Mouse (Mus musculus): ENCODE measurements around the gene Add2. TPM values are rescaled to one million over a fixed set of nuclear protein-coding genes. Genes with fewer than 3 reads are reported as not detected.

Add2 gene
- polyA plus RNA-seq, 1 experiment, result 1.5 TPM

DNA sequence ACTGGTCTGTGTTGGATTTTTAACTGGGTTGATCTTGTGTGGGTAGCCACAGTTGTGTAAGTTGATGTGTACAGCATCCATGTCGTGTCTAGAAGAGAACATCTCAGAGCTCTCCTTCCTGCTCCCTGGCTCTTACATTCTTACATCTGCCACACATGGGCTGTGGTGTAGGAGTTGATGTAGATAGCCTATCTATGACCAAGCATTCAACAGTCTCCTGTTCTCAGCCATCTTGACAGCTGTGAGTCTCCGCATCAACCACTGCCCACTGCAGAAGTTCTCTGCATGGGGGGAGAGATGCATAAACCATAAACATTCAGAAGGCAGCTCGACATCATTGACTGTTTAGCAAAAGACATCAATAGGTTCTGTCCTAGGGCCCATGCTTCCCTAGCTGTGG lies 41.4 kb downstream of the Add2 start:
- DNase-seq, result no peak
- no peak for TF ChIP-seq POLR2A (IDR thresholded peaks at IDR 0.05; ENCODE audit: low read depth, low read length)
- no peak for TF ChIP-seq CTCF (conservative IDR thresholded peaks at IDR 0.05; ENCODE audit: insufficient read depth, insufficient read length, low read depth, low read length)
- no peaks in the 10 kb centered on the region for H3K36me3 ChIP-seq (ENCODE audit: control insufficient read depth, insufficient read depth, low read length)
- no peaks in the 10 kb centered on the region for H3K27me3 ChIP-seq (replicated peaks; ENCODE audit: control insufficient read depth, insufficient read depth, low read length)
- no peaks in the 10 kb centered on the region for H3K4me1 ChIP-seq (ENCODE audit: control insufficient read depth, insufficient read depth, low read length)
- no peak overlapping the region for H3K27ac ChIP-seq (ENCODE audit: insufficient read depth, low read depth, low read length)
- H3K4me3 ChIP-seq (ENCODE audit: insufficient read depth, low read depth, low read length), result no peak overlapping the region
- whole genome bisulfite sequencing, result 92% methylated on average over 3 of the region's 3 CpGs

DNA sequence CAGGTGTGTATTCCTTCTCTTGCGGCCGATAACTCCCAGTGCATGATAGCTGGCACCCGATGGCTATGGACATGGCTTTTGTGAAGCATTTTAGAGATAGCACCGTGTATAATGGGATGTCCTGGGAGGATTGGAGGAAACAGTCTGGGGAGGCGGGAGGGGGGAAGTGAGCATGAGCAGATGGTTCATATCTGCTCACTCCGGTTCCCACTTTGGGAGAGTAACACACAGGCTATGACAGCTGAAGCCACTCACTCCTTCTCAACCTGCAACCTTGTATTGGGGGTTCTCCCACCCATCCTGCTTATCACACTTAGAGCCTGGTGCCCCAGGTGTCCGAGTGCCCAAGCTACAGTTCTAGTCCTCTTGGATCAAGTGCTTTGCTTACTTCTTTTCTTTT lies 41.8 kb downstream of the Add2 start:
- no peaks in the 10 kb centered on the region for H3K27me3 ChIP-seq (replicated peaks; ENCODE audit: control insufficient read depth, insufficient read depth, low read length)
- H3K4me1 ChIP-seq (ENCODE audit: control insufficient read depth, insufficient read depth, low read length), result no peaks in the 10 kb centered on the region
- TF ChIP-seq CTCF (conservative IDR thresholded peaks at IDR 0.05; ENCODE audit: insufficient read depth, insufficient read length, low read depth, low read length), result no peak
- TF ChIP-seq POLR2A (IDR thresholded peaks at IDR 0.05; ENCODE audit: low read depth, low read length), result no peak
- H3K36me3 ChIP-seq (ENCODE audit: control insufficient read depth, insufficient read depth, low read length), result no peaks in the 10 kb centered on the region
- DNase-seq, result no peak
- WGBS, result 80% methylated on average over 7 of the region's 7 CpGs
- H3K4me3 ChIP-seq (ENCODE audit: insufficient read depth, low read depth, low read length), result no peak overlapping the region
- no peak overlapping the region for H3K27ac ChIP-seq (ENCODE audit: insufficient read depth, low read depth, low read length)

DNA sequence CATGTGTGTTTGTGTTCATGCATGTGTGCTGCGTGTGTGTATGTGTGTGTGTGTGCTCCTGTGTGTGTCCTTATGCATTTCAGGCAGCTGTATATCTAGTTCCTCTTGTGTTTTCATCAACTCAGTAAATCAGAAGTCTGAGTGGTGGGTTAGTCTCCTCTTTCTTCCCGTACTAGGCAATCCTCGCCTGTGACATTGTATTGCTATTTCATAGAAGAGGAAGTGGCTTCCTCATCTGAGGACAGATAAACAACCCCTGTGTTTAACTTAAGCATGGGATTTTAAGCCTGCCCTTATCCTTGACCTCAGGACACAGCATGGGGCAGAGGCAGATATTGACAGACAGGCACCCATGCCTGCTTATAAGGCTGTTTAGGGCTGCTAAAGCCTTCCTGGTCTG lies 45.4 kb downstream of the Add2 start:
- TF ChIP-seq CTCF (conservative IDR thresholded peaks at IDR 0.05; ENCODE audit: insufficient read depth, insufficient read length, low read depth, low read length), result no peak
- TF ChIP-seq POLR2A (IDR thresholded peaks at IDR 0.05; ENCODE audit: low read depth, low read length), result no peak
- Histone ChIP-seq H3K27me3 (replicated peaks; ENCODE audit: control insufficient read depth, insufficient read depth, low read length) (no peaks in the 10 kb centered on the region), H3K4me1 (ENCODE audit: control insufficient read depth, insufficient read depth, low read length) (no peaks in the 10 kb centered on the region), H3K4me3 (ENCODE audit: insufficient read depth, low read depth, low read length) (no peak overlapping the region), H3K27ac (ENCODE audit: insufficient read depth, low read depth, low read length) (no peak overlapping the region), H3K36me3 (ENCODE audit: control insufficient read depth, insufficient read depth, low read length) (no peaks in the 10 kb centered on the region)
- no peak for DNase-seq
- 81% methylated on average over 3 of the region's 3 CpGs for WGBS

DNA sequence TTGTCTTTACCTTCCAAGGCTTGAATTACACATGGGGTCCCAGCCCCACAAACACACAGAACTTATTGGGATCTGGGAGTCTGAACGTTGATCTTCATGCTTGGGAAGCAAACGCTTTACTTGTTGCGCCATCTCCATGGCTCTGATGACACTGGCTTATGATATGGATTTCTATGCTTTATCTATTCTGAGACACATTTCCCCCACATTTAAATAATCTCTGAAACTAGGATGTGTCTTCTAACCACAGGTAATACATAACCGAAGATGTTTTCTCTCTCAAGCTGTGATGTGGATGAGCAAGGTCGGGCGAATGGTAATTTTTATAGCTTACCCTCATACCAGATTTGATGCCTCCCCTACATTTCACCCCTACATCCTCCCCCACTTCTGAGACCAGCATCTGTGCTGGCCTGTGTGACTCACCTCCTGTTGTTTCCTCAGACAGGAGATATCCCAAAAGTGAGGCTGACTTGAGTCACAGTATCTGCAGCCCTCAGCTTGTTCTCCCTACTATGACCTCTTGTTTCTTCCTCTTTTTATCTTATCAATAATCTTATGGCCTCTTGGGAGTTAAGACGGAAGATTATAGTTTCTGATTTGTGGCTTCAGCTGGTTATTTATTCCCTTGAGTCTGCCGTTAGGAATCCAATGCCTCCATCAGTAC lies 46.2 kb downstream of the Add2 start:
- Histone ChIP-seq H3K36me3 (ENCODE audit: control insufficient read depth, insufficient read depth, low read length) (no peaks in the 10 kb centered on the region), H3K4me3 (ENCODE audit: insufficient read depth, low read depth, low read length) (no peak overlapping the region), H3K4me1 (ENCODE audit: control insufficient read depth, insufficient read depth, low read length) (no peaks in the 10 kb centered on the region), H3K27ac (ENCODE audit: insufficient read depth, low read depth, low read length) (no peak overlapping the region), H3K27me3 (replicated peaks; ENCODE audit: control insufficient read depth, insufficient read depth, low read length) (no peaks in the 10 kb centered on the region)
- DNase-seq, result no peak
- 77% methylated on average over 8 of the region's 8 CpGs for WGBS
- TF ChIP-seq POLR2A (IDR thresholded peaks at IDR 0.05; ENCODE audit: low read depth, low read length), result no peak
- TF ChIP-seq CTCF (conservative IDR thresholded peaks at IDR 0.05; ENCODE audit: insufficient read depth, insufficient read length, low read depth, low read length), result no peak

GRCm38 (mm10) chr6:86076525-86076924 lies 48.0 kb downstream of the Add2 start:
- TF ChIP-seq CTCF (conservative IDR thresholded peaks at IDR 0.05; ENCODE audit: insufficient read depth, insufficient read length, low read depth, low read length) (no peak), POLR2A (IDR thresholded peaks at IDR 0.05; ENCODE audit: low read depth, low read length) (no peak)
- H3K27me3 ChIP-seq (replicated peaks; ENCODE audit: control insufficient read depth, insufficient read depth, low read length), result no peaks in the 10 kb centered on the region
- no peak for DNase-seq
- 97% methylated on average over 2 of the region's 2 CpGs for WGBS
- no peaks in the 10 kb centered on the region for H3K36me3 ChIP-seq (ENCODE audit: control insufficient read depth, insufficient read depth, low read length)
- no peak overlapping the region for H3K27ac ChIP-seq (ENCODE audit: insufficient read depth, low read depth, low read length)
- H3K4me3 ChIP-seq (ENCODE audit: insufficient read depth, low read depth, low read length), result no peak overlapping the region
- no peaks in the 10 kb centered on the region for H3K4me1 ChIP-seq (ENCODE audit: control insufficient read depth, insufficient read depth, low read length)

GRCm38 (mm10) chr6:86077880-86078279 lies 49.4 kb downstream of the Add2 start:
- H3K27ac ChIP-seq (ENCODE audit: insufficient read depth, low read depth, low read length), result no peak overlapping the region
- no peaks in the 10 kb centered on the region for H3K36me3 ChIP-seq (ENCODE audit: control insufficient read depth, insufficient read depth, low read length)
- no peaks in the 10 kb centered on the region for H3K27me3 ChIP-seq (replicated peaks; ENCODE audit: control insufficient read depth, insufficient read depth, low read length)
- no peak for DNase-seq
- H3K4me3 ChIP-seq (ENCODE audit: insufficient read depth, low read depth, low read length), result no peak overlapping the region
- no peaks in the 10 kb centered on the region for H3K4me1 ChIP-seq (ENCODE audit: control insufficient read depth, insufficient read depth, low read length)
- TF ChIP-seq POLR2A (IDR thresholded peaks at IDR 0.05; ENCODE audit: low read depth, low read length) (no peak), CTCF (conservative IDR thresholded peaks at IDR 0.05; ENCODE audit: insufficient read depth, insufficient read length, low read depth, low read length) (no peak)
- WGBS, result 76% methylated on average over 5 of the region's 5 CpGs

- no peak for DNase-seq
- H3K36me3 ChIP-seq (ENCODE audit: control insufficient read depth, insufficient read depth, low read length), result no peaks in the 10 kb centered on the region
- no peaks in the 10 kb centered on the region for H3K27me3 ChIP-seq (replicated peaks; ENCODE audit: control insufficient read depth, insufficient read depth, low read length)
- no peak for TF ChIP-seq POLR2A (IDR thresholded peaks at IDR 0.05; ENCODE audit: low read depth, low read length)
- TF ChIP-seq CTCF (conservative IDR thresholded peaks at IDR 0.05; ENCODE audit: insufficient read depth, insufficient read length, low read depth, low read length), result no peak
- no peaks in the 10 kb centered on the region for H3K4me1 ChIP-seq (ENCODE audit: control insufficient read depth, insufficient read depth, low read length)
- no peak overlapping the region for H3K4me3 ChIP-seq (ENCODE audit: insufficient read depth, low read depth, low read length)
- no peak overlapping the region for H3K27ac ChIP-seq (ENCODE audit: insufficient read depth, low read depth, low read length)
- 96% methylated on average over 1 of the region's 1 CpGs for WGBS
Observed at GRCm38 (mm10) chr6:86078361-86079010, 50.0 kb downstream of the Add2 start.
